8 mouse cellular contexts compared by ENCODE assay signal in genomic region chr9:64022562-64023366, GRCm38 (mm10). TPM values are rescaled to one million over a fixed set of nuclear protein-coding genes. Genes with fewer than 3 reads are reported as not detected.
DNase-seq lines count a peak whose midpoint lies in the region; ATAC-seq and TF ChIP-seq lines count a peak whose summit lies in the region.

No protein-coding gene starts in this region.

- peak; percentile 51 for TF ChIP-seq POLR2A in ES-Bruce4 (IDR thresholded peaks at IDR 0.05; ENCODE audit: insufficient read depth, low read length)

- peaks cover 4% of the 10 kb centered on the region for H3K4me1 ChIP-seq in ES-Bruce4 (ENCODE audit: control insufficient read depth, insufficient read depth, low read length)
- peaks cover 58% of the 10 kb centered on the region for H3K4me1 ChIP-seq in forebrain, embryonic 13.5 days
- peaks cover 68% of the 10 kb centered on the region for H3K4me1 ChIP-seq in liver, embryonic 16.5 days (ENCODE audit: control insufficient read depth, low read depth, low read length)
- peaks cover 44% of the 10 kb centered on the region for H3K4me1 ChIP-seq in neural tube, embryonic 12.5 days

- H3K4me3 ChIP-seq in ES-Bruce4 (ENCODE audit: low read depth, low read length) = peak overlapping the region; percentile 85
- H3K4me3 ChIP-seq in forebrain, embryonic 13.5 days = peak overlapping the region; percentile 61
- peak overlapping the region; percentile 69 for H3K4me3 ChIP-seq in liver, embryonic 16.5 days (ENCODE audit: low read depth, low read length)
- peak overlapping the region; percentile 70 for H3K4me3 ChIP-seq in neural tube, embryonic 12.5 days

- DNase-seq in c-Kit-positive CD71-positive TER-119-negative erythroid progenitor cells, embryonic 14.5 days (ENCODE audit: low read depth) = peak; percentile 87
- DNase-seq in heart, postnatal 10 days = peak; percentile 97 to 98
- DNase-seq in kidney, postnatal 4 days = peak; percentile 98 to 99
- DNase-seq in telencephalon, adult 2 months (ENCODE audit: low read depth, low spot score) = peak; percentile 11

- H3K9me3 ChIP-seq in ES-Bruce4 (replicated peaks; ENCODE audit: control insufficient read depth, insufficient read depth, low read length, poor library complexity, severe bottlenecking) = no peaks in the 10 kb centered on the region
- H3K9me3 ChIP-seq in forebrain, embryonic 13.5 days (replicated peaks) = no peaks in the 10 kb centered on the region
- no peaks in the 10 kb centered on the region for H3K9me3 ChIP-seq in liver, embryonic 16.5 days (replicated peaks; ENCODE audit: control insufficient read depth, low read length)
- H3K9me3 ChIP-seq in neural tube, embryonic 12.5 days = no peaks in the 10 kb centered on the region

- intact Hi-C loops in heart, postnatal 10 days (cut with DNase I) = loop anchor here (1.0 kb wide), 1 partner anchor 63 kb away; no protein-coding TSS in a partner anchor

- H3K4me2 ChIP-seq in forebrain, embryonic 13.5 days = peak overlapping the region; percentile 89
- H3K4me2 ChIP-seq in liver, embryonic 16.5 days (ENCODE audit: low read depth, low read length) = peak overlapping the region; percentile 99
- H3K4me2 ChIP-seq in neural tube, embryonic 12.5 days (replicated peaks) = peak overlapping the region; percentile 95

- no peaks in the 10 kb centered on the region for H3K36me3 ChIP-seq in ES-Bruce4 (ENCODE audit: control insufficient read depth, insufficient read depth, low read length, poor library complexity, severe bottlenecking)
- no peaks in the 10 kb centered on the region for H3K36me3 ChIP-seq in forebrain, embryonic 13.5 days (ENCODE audit: poor library complexity, severe bottlenecking)
- no peaks in the 10 kb centered on the region for H3K36me3 ChIP-seq in liver, embryonic 16.5 days (ENCODE audit: control insufficient read depth, insufficient read depth)
- no peaks in the 10 kb centered on the region for H3K36me3 ChIP-seq in neural tube, embryonic 12.5 days

- under 1% methylated on average over 52 of the region's 54 CpGs for WGBS in forebrain, embryonic 13.5 days
- under 1% methylated on average over 53 of the region's 54 CpGs for WGBS in liver, embryonic 16.5 days (ENCODE audit: insufficient replicate concordance)
- under 1% methylated on average over 51 of the region's 54 CpGs for WGBS in neural tube, embryonic 12.5 days

- TF ChIP-seq EP300 in ES-Bruce4 (IDR thresholded peaks at IDR 0.05; ENCODE audit: insufficient read depth, low read depth, low read length) = 0 out of 2 replicates have a peak, but pooled peaks have one; percentile 29

- H3K9ac ChIP-seq in ES-Bruce4 (ENCODE audit: low read depth, poor library complexity, severe bottlenecking) = peak overlapping the region; percentile 90
- H3K9ac ChIP-seq in forebrain, embryonic 13.5 days = peak overlapping the region; percentile 58
- peak overlapping the region; percentile 70 for H3K9ac ChIP-seq in liver, embryonic 16.5 days (ENCODE audit: low read depth, low read length)
- H3K9ac ChIP-seq in neural tube, embryonic 12.5 days = peak overlapping the region; percentile 60

- peak overlapping the region; percentile 47 for H3K27ac ChIP-seq in ES-Bruce4 (ENCODE audit: insufficient read depth, low read length)
- peak overlapping the region; percentile 78 for H3K27ac ChIP-seq in forebrain, embryonic 13.5 days
- H3K27ac ChIP-seq in liver, embryonic 16.5 days (ENCODE audit: low read length) = peak overlapping the region; percentile 80
- peak overlapping the region; percentile 67 for H3K27ac ChIP-seq in neural tube, embryonic 12.5 days

- peaks cover 14% of the 10 kb centered on the region for H3K27me3 ChIP-seq in ES-Bruce4 (ENCODE audit: control insufficient read depth, insufficient read depth, low read length, poor library complexity, severe bottlenecking)
- H3K27me3 ChIP-seq in forebrain, embryonic 13.5 days = peaks cover 49% of the 10 kb centered on the region
- peaks cover 48% of the 10 kb centered on the region for H3K27me3 ChIP-seq in liver, embryonic 16.5 days (ENCODE audit: control insufficient read depth, insufficient read depth, low read depth, low read length)
- 0 out of 2 replicates have a peak, but pooled peaks cover 8% of the 10 kb centered on the region for H3K27me3 ChIP-seq in neural tube, embryonic 12.5 days (replicated peaks)

- no peak for TF ChIP-seq CTCF in ES-Bruce4 (IDR thresholded peaks at IDR 0.05; ENCODE audit: low read depth, low read length)

- peak; percentile 75 for ATAC-seq in forebrain, embryonic 13.5 days
- ATAC-seq in liver, embryonic 16.5 days (ENCODE audit: low read depth) = peak; percentile 88
- peak; percentile 67 for ATAC-seq in neural tube, embryonic 12.5 days (ENCODE audit: low FRiP score, low read depth)

RNA-seq across cellular contexts. Expression of gene Smad6, which starts 0.9 kb away (rescaled TPM):
- polyA plus RNA-seq in ES-Bruce4 (2011; ENCODE audit: insufficient read depth, insufficient read length, low read depth, missing spikeins) = 2.7 and 4.7 TPM in 2 replicates
- polyA plus RNA-seq in forebrain, embryonic 13.5 days (2015; fragmentation: Nextera tagmentation; extraction: Ambion mirVana) = 1.6 and 1.7 TPM in 2 replicates
- total RNA-seq in heart, postnatal 10 days (2021) = 10 to 100 TPM; 16.1 to 19.4 TPM
- 1.3 and 1.9 TPM in 2 replicates for polyA plus RNA-seq in liver, embryonic 16.5 days (2015; fragmentation: Nextera tagmentation; extraction: Ambion mirVana)
- polyA plus RNA-seq in neural tube, embryonic 12.5 days (2016; fragmentation: Nextera tagmentation; extraction: Ambion mirVana) = 11.0 and 11.1 TPM in 2 replicates

Comparison
In these comparisons a context has a peak if more than half of its experiments do, and no peak if none do; other contexts are left out.
1. Peak in every context shown above with its lines: DNase-seq, ATAC-seq, H3K4me3 ChIP-seq and H3K27ac ChIP-seq.
2. DNase-seq: peak in every context shown above with its lines; median percentile 98 in kidney, postnatal 4 days; 98 in heart, postnatal 10 days; 87 in c-Kit-positive CD71-positive TER-119-negative erythroid progenitor cells, embryonic 14.5 days; 11 in telencephalon, adult 2 months.